ENCODE assay signal across 9 mouse cellular contexts in the genomic region with DNA sequence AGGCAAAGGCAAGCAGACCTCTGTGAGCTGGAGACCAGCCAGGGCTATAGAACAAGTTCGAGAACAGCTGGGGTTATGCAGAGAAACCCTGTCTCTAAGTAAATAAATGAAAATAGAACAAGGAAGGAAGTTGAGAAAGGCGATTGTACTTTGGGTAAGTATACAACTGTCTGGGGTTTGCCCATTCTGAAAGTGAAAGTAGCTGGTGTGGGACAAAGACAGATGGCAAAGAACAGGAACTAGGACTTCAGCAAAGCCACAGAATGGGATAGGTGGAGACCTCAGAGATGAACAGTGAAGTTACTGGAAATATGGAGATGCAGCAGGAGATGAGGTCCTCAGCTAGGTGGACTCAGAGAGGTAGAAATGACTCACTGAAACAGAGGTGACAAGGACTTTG. TPM values are rescaled to one million over a fixed set of nuclear protein-coding genes. Genes with fewer than 3 reads are reported as not detected.
DNase-seq lines count a peak whose midpoint lies in the region; ATAC-seq and TF ChIP-seq lines count a peak whose summit lies in the region.
"Had no signal": no experiment of that assay in that cellular context is flagged by ENCODE, and none has a peak within 500 bp of the region (broad histone marks: within the 10 kb centered on the region; RNA-seq: fewer than 3 reads in every experiment).

No protein-coding gene starts in this region.

- H3K4me1 ChIP-seq in intestine, postnatal 0 days (replicated peaks; ENCODE audit: control insufficient read depth, insufficient read depth, low read length): no peaks in the 10 kb centered on the region
- H3K4me1 ChIP-seq in neural tube, embryonic 15.5 days: no peaks in the 10 kb centered on the region
- H3K4me1 ChIP-seq: heart, embryonic 13.5 days had no signal

- no peak for TF ChIP-seq POLR2A in myocyte (IDR thresholded peaks at IDR 0.05; ENCODE audit: insufficient read length, low read depth)

- H3ac ChIP-seq in myocyte (ENCODE audit: control insufficient read depth, insufficient read length): no peak overlapping the region

- H3K79me2 ChIP-seq in myocyte (ENCODE audit: control insufficient read depth, insufficient read depth): no peaks in the 10 kb centered on the region

- no peak overlapping the region for H3K27ac ChIP-seq in intestine, postnatal 0 days (ENCODE audit: low read depth, low read length)
- no peak overlapping the region for H3K27ac ChIP-seq in neural tube, embryonic 15.5 days (replicated peaks)
- H3K27ac ChIP-seq: heart, embryonic 13.5 days had no signal

- intact Hi-C loops in left cerebral cortex, postnatal 14 days (cut with DNase I): no loop called here

- H3K9me3 ChIP-seq in intestine, postnatal 0 days (ENCODE audit: control insufficient read depth): no peaks in the 10 kb centered on the region
- H3K9me3 ChIP-seq in neural tube, embryonic 15.5 days (replicated peaks): no peaks in the 10 kb centered on the region
- H3K9me3 ChIP-seq: heart, embryonic 13.5 days had no signal

- no peak overlapping the region for H3K4me3 ChIP-seq in intestine, postnatal 0 days (ENCODE audit: low read depth, low read length)
- peak overlapping the region; percentile 7 for H3K4me3 ChIP-seq in myocyte
- no peak overlapping the region for H3K4me3 ChIP-seq in neural tube, embryonic 15.5 days (replicated peaks)
- H3K4me3 ChIP-seq: heart, embryonic 13.5 days had no signal

- 5% methylated on average over 2 of the region's 2 CpGs for WGBS in intestine, postnatal 0 days
- 58% methylated on average over 2 of the region's 2 CpGs for WGBS in neural tube, embryonic 15.5 days

- DNase-seq in adrenal gland, adult 2 months: peak; percentile 13
- DNase-seq in adrenal gland, postnatal 25 days: no peak
- DNase-seq in Muller cell, postnatal 12 days (ENCODE audit: inconsistent ontology term): peak; percentile 24
- no peak for DNase-seq in right cerebral cortex, adult 18-20 months
- DNase-seq in left cerebral cortex, postnatal 14 days (ENCODE audit: low spot score in 2 of 2): no peak

- H3K4me2 ChIP-seq in intestine, postnatal 0 days (replicated peaks; ENCODE audit: low read depth): peak overlapping the region; percentile 30
- peak overlapping the region; percentile 92 for H3K4me2 ChIP-seq in myocyte (ENCODE audit: low read depth)
- no peak overlapping the region for H3K4me2 ChIP-seq in neural tube, embryonic 15.5 days
- H3K4me2 ChIP-seq: heart, embryonic 13.5 days had no signal

- no peak overlapping the region for H3K9ac ChIP-seq in intestine, postnatal 0 days (ENCODE audit: low read depth, low read length)
- no peak overlapping the region for H3K9ac ChIP-seq in neural tube, embryonic 15.5 days (replicated peaks)
- H3K9ac ChIP-seq: heart, embryonic 13.5 days had no signal

- peak; percentile 81 for ATAC-seq in intestine, postnatal 0 days
- no peak for ATAC-seq in neural tube, embryonic 15.5 days (ENCODE audit: low FRiP score)

- H3K36me3 ChIP-seq in intestine, postnatal 0 days (ENCODE audit: control insufficient read depth, insufficient read depth): no peaks in the 10 kb centered on the region
- H3K36me3 ChIP-seq in myocyte (ENCODE audit: control insufficient read depth, insufficient read depth): no peaks in the 10 kb centered on the region
- no peaks in the 10 kb centered on the region for H3K36me3 ChIP-seq in neural tube, embryonic 15.5 days
- H3K36me3 ChIP-seq: heart, embryonic 13.5 days had no signal

- TF ChIP-seq CTCF in intestine, postnatal 0 days (IDR thresholded peaks at IDR 0.05; ENCODE audit: low read depth): no peak

- no peaks in the 10 kb centered on the region for H3K27me3 ChIP-seq in intestine, postnatal 0 days (replicated peaks; ENCODE audit: control insufficient read depth, insufficient read depth, low read length)
- no peaks in the 10 kb centered on the region for H3K27me3 ChIP-seq in myocyte (ENCODE audit: control insufficient read depth, insufficient read depth, insufficient read length)
- H3K27me3 ChIP-seq in neural tube, embryonic 15.5 days (replicated peaks): no peaks in the 10 kb centered on the region
- H3K27me3 ChIP-seq: heart, embryonic 13.5 days had no signal

TF ChIP-seq in myocyte, 11 proteins besides CTCF, POLR2A, EP300 and RAD21:
- no peak for TF ChIP-seq E2F4 (IDR thresholded peaks at IDR 0.05; ENCODE audit: insufficient read depth)
- TF ChIP-seq TCF3 (IDR thresholded peaks at IDR 0.05; ENCODE audit: insufficient read length, low read depth): no peak
- no peak for TF ChIP-seq USF1 (IDR thresholded peaks at IDR 0.05; ENCODE audit: low read depth)
- no peak for TF ChIP-seq MYOD1 (IDR thresholded peaks at IDR 0.05; ENCODE audit: control insufficient read depth in 1 of 3, insufficient read length in 2 of 3, low read depth in 2 of 3)
- no peak for TF ChIP-seq MYOG (IDR thresholded peaks at IDR 0.05; ENCODE audit: control insufficient read depth in 1 of 3, insufficient read depth in 1 of 3, insufficient read length in 2 of 3, low read depth in 2 of 3)
- no peak for TF ChIP-seq TCF12 (IDR thresholded peaks at IDR 0.05; ENCODE audit: insufficient read depth, poor library complexity, severe bottlenecking)
- TF ChIP-seq CEBPB (IDR thresholded peaks at IDR 0.05; ENCODE audit: insufficient read depth, poor library complexity, severe bottlenecking): no peak
- TF ChIP-seq SRF (IDR thresholded peaks at IDR 0.05; ENCODE audit: control insufficient read depth, insufficient read length, low read depth): no peak
- TF ChIP-seq POLR2AphosphoS2 (IDR thresholded peaks at IDR 0.05; ENCODE audit: insufficient read length, low read depth): no peak
- no peak for TF ChIP-seq REST (IDR thresholded peaks at IDR 0.05; ENCODE audit: insufficient read depth, insufficient read length)
- TF ChIP-seq MAX (IDR thresholded peaks at IDR 0.05; ENCODE audit: low read depth): no peak

RNA-seq across cellular contexts. Expression of a gene that starts 19.8 kb away (rescaled TPM):
- total RNA-seq in adrenal gland, adult 2 months (2021): 1 to 10 TPM; 2.1 to 4.6 TPM
- 3.0 and 3.8 TPM in 2 replicates for polyA plus RNA-seq in adrenal gland, adult 2 months (2012; rRNA removed)
- 1.2 TPM in 2 replicates for total RNA-seq in adrenal gland, postnatal 25 days (2021)
- 3.5 and 3.7 TPM in 2 replicates for polyA plus RNA-seq in intestine, postnatal 0 days (2015; fragmentation: Nextera tagmentation; extraction: Ambion mirVana)
- not detected for polyA plus RNA-seq in myocyte (2012; fragmentation: generic; extraction: Trizol)
- 3.5 and 4.6 TPM in 2 replicates for polyA plus RNA-seq in neural tube, embryonic 15.5 days (2015; fragmentation: Nextera tagmentation; extraction: Ambion mirVana)
- 1 to 10 TPM; 6.5 to 6.7 TPM for total RNA-seq in left cerebral cortex, postnatal 14 days (2021)

RNA-seq across cellular contexts. Expression of a gene that starts 36.4 kb away (rescaled TPM):
- 1 to 10 TPM; 1.5 to 3.4 TPM for total RNA-seq in adrenal gland, adult 2 months (2021)
- 13.3 and 24.3 TPM in 2 replicates for polyA plus RNA-seq in adrenal gland, adult 2 months (2012; rRNA removed)
- total RNA-seq in adrenal gland, postnatal 25 days (2021): 2.0 and 2.3 TPM in 2 replicates
- 2.6 and 3.7 TPM in 2 replicates for polyA plus RNA-seq in intestine, postnatal 0 days (2015; fragmentation: Nextera tagmentation; extraction: Ambion mirVana)
- polyA plus RNA-seq in myocyte (2012; fragmentation: generic; extraction: Trizol): 0.10 TPM
- 127 and 155 TPM in 2 replicates for polyA plus RNA-seq in neural tube, embryonic 15.5 days (2015; fragmentation: Nextera tagmentation; extraction: Ambion mirVana)
- 100 to 1,000 TPM; 837 to 867 TPM for total RNA-seq in left cerebral cortex, postnatal 14 days (2021)

RNA-seq across cellular contexts. Expression of a gene that starts 54.0 kb away (rescaled TPM):
- 100 to 1,000 TPM in 1 of 2 experiments, 10 to 100 TPM in 1; 80.7 to 112 TPM for total RNA-seq in adrenal gland, adult 2 months (2021)
- polyA plus RNA-seq in adrenal gland, adult 2 months (2012; rRNA removed): 446 and 516 TPM in 2 replicates
- total RNA-seq in adrenal gland, postnatal 25 days (2021): 131 and 169 TPM in 2 replicates
- polyA plus RNA-seq in intestine, postnatal 0 days (2015; fragmentation: Nextera tagmentation; extraction: Ambion mirVana): 13.8 and 15.2 TPM in 2 replicates
- polyA plus RNA-seq in myocyte (2012; fragmentation: generic; extraction: Trizol): 33.3 TPM
- 71.3 and 77.4 TPM in 2 replicates for polyA plus RNA-seq in neural tube, embryonic 15.5 days (2015; fragmentation: Nextera tagmentation; extraction: Ambion mirVana)
- total RNA-seq in left cerebral cortex, postnatal 14 days (2021): 100 to 1,000 TPM; 152 TPM

Comparison
In these comparisons a context has a peak if more than half of its experiments do, and no peak if none do; other contexts are left out.
1. DNase-seq: peak in adrenal gland, adult 2 months (single experiment) and Muller cell, postnatal 12 days (single experiment); none in adrenal gland, postnatal 25 days (single experiment), right cerebral cortex, adult 18-20 months (single experiment) and left cerebral cortex, postnatal 14 days (0 of 2).